Mouse (Mus musculus) left cerebral cortex, adult 6 months (tissue): ENCODE results near the gene Hist1h4b. TPM values are rescaled to one million over a fixed set of nuclear protein-coding genes. Genes with fewer than 3 reads are reported as not detected.

Experiments
- long read RNA-seq, 2 experiments: library from polyadenylated mRNA; unstranded; transcript quantifications; one replicate each; pipeline ENCODE4 v2.0.0; 2019 to 2020
- polyA plus RNA-seq: library from polyadenylated mRNA; unstranded; fragments of <200 nt; fragmentation: Nextera tagmentation; gene quantifications from 2 replicates; pipeline ENCODE4 v1.2.3, GENCODE M21; 2021

Gene Hist1h4b
- not detected in 2 replicates for polyA plus RNA-seq
- long read RNA-seq, experiment 1 = 0 reads
- long read RNA-seq, experiment 2 = 0 reads

DNA sequence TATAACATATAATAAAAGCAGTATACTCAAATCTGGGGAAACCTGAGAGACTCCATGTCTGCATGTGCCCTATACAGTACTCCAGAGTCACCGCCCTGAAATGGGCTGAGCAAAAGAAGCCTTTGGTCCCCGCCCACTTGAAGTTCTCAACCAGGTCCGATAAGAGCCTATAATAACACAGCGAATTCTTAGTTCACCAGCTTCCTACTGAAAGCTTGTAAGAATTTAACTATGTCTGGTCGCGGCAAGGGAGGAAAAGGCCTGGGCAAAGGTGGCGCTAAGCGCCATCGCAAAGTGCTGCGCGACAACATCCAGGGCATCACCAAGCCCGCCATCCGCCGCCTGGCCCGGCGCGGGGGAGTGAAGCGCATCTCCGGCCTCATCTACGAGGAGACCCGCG lies at the start of gene Hist1h4b:
Gene Hist1h4b (plus strand): TSS at position 224 of the 400 bp plus-strand sequence.

DNA sequence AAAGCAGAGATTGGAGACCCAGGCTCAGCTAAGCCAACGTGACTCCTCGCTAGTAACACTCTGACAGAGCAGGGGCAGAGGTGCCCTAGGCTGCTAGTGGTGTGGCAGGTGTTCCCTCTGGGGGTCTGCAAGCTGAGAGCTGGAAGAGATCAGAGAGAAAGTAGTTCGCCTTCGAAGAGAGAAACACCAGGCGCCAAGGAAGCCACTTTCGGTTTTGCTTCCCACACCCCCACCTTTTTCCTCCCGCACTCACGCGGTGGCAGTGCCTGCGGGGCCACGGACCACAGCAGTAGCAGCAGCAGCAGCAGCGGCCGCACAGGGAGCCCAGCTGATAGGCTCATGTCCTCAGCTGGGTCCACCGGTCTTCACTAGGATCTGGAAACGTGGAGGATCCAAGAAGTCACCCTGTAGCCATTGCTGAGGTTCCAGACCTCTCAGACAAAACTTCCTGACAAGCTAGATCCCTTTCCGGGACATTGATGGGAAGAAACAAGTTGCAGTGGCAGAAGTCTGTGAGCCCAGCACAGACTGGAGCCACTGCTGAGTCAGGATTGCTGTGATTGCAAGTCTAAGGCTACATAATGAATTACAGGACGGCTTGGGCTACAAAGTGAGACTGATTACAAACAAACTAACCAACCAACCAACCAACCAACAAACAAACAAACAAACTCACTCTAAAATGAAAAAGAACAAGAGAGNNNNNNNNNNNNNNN lies 46.3 kb upstream of the Hist1h4b start, which contains the start of gene Hfe:
Gene Hfe (minus strand): TSS at position 481 of the 716 bp plus-strand sequence.

DNA sequence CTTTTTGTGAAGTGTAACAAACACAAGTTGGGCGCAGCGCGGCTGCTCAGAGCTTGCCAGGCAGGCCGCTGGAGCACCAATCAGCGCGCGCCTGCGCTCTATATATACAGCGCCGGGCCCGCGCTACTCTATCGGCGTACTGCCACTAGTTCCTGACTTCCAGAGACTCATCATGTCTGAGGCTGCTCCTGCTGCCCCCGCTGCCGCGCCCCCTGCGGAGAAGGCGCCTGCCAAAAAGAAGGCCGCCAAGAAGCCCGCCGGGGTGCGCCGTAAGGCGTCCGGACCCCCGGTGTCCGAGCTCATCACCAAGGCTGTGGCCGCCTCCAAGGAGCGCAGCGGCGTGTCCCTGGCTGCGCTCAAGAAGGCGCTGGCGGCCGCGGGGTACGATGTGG lies 18.1 kb upstream of the Hist1h4b start, which contains the start of gene Hist1h1c:
Gene Hist1h1c (plus strand): TSS at position 132 of the 392 bp plus-strand sequence.

DNA sequence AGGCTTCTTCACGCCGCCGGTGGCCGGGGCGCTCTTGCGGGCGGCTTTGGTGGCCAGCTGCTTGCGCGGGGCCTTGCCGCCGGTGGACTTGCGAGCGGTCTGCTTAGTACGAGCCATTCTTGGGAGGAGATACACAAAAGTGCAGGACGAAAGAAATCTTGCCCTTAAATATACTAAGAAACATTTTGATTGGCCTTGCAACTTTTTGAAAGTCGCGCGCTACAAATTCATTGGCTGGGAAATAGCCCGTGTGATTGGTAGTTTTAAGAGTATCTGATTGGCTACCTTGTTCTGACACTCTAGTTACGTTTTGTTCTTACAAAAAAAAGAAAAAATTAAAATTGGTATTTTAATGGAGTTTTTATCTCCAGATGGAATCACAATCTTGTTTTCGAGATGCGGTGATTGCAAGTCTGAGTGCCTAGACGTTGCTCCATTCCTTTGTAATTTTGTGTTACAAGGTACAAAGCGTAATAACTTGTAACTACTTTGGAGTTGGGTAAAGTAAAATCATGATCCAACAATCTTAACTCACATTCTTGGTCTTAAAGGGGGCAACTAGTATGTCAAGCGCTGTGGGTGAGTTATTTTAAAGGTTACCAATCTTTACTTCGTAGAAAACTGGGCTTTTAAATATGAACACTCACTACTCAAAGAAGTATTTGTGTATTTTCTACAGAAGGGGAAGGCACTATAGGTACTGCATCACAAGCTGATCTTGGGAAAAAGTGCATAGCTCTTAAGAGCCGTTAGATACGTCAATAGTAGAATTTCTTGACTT lies 11.2 kb upstream of the Hist1h4b start, which contains the start of gene Hist1h3c:
Gene Hist1h3c (minus strand): TSS at position 222 of the 781 bp plus-strand sequence.

DNA sequence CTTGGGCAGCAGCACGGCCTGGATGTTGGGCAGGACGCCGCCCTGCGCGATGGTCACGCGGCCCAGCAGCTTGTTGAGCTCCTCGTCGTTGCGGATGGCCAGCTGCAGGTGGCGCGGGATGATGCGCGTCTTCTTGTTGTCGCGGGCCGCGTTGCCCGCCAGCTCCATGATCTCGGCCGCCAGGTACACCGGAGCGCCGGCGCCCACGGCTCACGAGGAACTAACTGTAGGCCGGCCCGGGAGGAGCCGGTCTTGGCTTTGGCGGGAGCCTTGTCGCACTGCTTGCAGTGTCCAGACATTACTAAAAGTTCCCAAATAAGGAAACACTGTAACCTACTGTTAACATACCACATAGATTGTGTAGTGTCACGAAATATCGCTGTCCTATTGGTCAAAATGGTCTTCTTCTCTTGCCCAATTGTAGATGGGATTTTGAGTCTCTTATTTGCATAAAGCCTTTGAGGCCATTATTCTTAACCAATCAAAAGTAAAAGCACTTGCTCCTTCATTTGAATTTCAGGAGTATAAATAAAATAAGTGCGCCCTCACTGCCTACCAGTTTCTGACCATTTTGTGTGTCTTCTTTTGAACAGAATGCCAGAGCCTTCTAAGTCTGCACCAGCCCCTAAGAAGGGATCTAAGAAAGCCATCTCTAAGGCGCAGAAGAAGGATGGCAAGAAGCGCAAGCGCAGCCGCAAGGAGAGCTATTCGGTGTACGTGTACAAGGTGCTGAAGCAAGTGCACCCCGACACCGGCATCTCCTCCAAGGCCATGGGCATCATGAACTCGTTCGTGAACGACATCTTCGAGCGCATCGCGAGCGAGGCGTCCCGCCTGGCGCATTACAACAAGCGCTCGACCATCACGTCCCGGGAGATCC lies 10.4 kb upstream of the Hist1h4b start, which contains the start of gene Hist1h2bb:
Gene Hist1h2bb (plus strand): TSS at position 534 of the 880 bp plus-strand sequence.

DNA sequence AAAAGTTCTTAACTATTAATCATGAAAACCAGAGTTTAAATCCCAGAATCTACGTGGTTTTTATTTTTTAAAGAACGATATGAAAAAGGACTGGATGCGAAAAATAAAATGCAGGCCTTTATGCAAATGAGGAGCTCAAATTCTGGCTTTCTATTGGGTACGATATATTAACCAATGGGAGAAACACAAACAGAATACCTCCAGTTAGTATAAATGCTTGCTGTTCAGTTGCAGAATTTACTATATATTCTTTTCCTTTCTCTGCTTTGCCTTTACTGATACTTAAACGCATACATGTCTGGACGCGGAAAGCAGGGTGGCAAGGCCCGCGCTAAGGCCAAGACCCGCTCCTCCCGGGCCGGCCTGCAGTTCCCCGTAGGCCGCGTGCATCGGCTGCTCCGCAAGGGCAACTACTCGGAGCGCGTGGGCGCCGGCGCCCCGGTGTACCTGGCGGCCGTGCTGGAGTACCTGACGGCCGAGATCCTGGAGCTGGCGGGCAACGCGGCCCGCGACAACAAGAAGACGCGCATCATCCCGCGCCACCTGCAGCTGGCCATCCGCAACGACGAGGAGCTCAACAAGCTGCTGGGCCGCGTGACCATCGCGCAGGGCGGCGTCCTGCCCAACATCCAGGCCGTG lies 5.9 kb upstream of the Hist1h4b start, which contains the start of gene Hist1h2ab:
Gene Hist1h2ab (plus strand): TSS at position 288 of the 639 bp plus-strand sequence.

DNA sequence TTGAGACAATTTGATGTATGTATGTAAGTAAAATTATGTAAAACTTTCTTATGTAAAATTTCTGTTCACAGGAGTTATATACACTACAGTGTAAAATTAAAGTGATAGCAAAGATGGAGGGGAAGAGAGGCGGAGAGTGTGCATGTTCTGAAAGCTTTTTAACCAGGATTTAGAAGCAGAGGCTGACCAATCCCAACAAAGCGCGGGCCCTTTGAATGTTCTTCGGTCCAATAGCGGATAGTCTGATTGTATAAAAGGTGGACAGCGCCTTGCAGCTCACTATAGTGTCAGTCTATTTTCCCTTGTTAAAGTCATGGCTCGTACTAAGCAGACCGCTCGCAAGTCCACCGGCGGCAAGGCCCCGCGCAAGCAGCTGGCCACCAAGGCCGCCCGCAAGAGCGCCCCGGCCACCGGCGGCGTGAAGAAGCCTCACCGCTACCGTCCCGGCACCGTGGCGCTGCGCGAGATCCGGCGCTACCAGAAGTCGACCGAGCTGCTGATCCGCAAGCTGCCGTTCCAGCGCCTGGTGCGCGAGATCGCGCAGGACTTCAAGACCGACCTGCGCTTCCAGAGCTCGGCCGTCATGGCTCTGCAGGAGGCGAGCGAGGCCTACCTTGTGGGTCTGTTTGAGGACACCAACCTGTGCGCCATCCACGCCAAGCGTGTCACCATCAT lies 4.6 kb upstream of the Hist1h4b start, which contains the start of gene Hist1h3b:
Gene Hist1h3b (plus strand): TSS at position 201 of the 675 bp plus-strand sequence.

DNA sequence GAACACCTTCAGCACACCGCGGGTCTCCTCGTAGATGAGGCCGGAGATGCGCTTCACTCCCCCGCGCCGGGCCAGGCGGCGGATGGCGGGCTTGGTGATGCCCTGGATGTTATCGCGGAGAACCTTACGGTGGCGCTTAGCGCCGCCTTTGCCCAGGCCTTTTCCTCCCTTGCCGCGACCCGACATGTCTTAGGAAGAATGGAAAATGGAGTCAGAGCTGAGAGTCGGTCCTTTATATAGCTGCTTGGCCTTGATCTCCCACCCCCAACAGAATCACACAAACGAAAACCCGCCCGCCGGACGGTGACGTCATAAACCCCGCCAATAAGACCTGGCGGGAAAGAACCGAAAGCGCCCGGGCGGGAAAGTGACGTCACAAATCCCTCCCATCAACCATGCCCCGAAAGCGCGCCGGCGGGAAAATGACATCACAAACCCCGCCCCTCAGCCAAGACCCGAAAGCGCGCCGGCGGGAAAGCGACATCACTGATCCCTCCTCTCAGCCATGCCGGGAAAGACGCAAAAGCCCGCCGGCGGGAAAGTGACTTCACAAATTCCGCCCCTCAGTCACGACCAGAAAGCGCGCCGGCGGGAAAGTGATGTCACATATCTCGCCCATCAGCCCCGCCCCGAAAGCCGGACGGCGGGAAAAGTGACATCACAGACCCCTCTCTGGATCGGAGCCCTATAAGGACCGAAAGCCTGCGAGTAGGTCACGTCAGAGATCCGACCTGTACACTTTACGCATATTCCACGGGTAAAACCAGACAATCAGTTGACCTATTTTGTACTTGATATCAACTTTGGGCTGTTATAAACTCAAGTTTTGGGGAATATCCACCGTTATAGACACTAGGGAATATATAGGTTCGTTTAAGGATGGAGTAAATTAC lies 4.4 kb downstream of the Hist1h4b start, which contains the start of gene Hist1h4a:
Gene Hist1h4a (minus strand): TSS at position 259 of the 893 bp plus-strand sequence.

DNA sequence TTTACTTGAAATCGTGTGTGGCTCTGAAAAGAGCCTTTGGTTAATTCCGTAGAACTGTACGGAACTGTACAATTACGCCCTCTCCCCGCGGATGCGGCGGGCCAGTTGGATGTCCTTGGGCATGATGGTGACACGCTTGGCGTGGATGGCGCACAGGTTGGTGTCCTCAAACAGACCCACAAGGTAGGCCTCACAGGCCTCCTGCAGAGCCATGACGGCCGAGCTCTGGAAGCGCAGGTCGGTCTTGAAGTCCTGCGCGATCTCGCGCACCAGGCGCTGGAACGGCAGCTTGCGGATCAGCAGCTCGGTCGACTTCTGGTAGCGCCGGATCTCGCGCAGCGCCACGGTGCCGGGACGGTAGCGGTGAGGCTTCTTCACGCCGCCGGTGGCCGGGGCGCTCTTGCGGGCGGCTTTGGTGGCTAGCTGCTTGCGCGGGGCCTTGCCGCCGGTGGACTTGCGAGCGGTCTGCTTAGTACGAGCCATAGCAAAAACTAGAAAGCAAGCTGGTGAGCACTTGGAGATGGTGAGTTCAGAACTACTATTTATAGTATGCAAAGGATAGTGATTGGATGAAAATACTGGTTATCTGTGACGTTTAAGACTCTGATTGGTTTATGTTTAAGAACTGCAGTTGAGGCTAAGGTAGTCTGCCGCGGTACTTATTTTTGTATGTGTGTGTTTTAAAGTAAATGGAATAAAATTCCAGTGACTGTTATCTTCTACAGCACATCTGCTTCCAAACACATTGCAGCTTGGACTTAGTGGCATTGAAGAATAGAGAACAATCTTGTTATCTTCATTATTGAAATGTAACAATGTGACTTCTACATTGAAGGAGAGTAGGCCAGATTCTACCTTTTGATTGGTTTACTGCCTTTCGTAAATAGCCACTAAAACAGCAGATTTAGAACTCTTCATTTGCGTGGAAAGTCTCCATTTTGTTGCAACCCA lies 5.3 kb downstream of the Hist1h4b start, which contains the start of gene Hist1h3a:
Gene Hist1h3a (minus strand): TSS at position 516 of the 951 bp plus-strand sequence.

DNA sequence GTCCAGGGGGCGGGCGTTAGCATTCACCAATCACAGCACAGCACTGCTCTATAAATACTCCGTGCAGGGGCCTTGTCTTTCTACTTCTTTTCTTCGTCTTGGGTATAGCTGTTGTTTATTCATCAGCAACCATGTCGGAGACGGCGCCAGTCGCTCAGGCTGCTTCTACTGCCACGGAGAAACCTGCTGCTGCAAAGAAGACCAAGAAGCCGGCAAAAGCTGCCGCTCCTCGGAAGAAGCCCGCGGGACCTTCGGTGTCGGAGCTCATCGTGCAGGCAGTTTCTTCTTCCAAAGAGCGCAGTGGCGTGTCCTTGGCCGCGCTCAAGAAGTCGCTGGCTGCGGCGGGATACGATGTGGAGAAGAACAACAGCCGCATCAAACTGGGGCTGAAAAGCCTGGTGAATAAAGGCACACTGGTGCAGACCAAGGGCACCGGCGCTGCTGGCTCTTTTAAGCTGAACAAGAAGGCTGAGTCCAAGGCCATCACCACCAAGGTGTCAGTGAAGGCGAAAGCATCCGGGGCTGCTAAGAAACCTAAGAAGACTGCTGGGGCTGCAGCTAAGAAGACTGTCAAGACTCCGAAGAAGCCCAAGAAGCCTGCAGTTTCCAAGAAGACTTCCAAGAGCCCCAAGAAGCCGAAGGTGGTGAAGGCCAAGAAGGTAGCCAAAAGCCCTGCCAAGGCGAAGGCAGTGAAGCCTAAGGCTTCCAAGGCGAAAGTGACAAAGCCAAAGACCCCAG lies 6.9 kb downstream of the Hist1h4b start, which contains the start of gene Hist1h1a:
Gene Hist1h1a (plus strand): TSS at position 81 of the 738 bp plus-strand sequence.

DNA sequence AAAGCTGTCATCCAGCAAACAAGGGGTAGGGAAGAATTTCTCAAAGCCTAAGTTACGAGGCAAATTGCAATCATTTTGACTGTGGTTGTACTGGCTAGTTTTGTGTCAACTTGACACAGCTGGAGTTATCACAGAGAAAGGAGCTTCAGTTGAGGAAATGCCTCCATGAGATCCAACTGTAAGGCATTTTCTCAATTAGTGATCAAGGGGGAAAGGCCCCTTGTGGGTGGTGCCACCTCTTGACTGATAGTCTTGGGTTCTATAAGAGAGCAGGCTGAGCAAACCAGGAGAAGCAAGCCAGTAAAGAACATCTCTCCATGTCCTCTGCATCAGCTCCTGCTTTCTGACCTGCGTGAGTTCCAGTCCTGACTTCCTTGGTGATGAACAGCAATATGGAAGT lies 12.8 kb downstream of the Hist1h4b start, which contains the start of gene Trim38:
Gene Trim38 (plus strand): TSS at position 301 of the 400 bp plus-strand sequence.

DNA sequence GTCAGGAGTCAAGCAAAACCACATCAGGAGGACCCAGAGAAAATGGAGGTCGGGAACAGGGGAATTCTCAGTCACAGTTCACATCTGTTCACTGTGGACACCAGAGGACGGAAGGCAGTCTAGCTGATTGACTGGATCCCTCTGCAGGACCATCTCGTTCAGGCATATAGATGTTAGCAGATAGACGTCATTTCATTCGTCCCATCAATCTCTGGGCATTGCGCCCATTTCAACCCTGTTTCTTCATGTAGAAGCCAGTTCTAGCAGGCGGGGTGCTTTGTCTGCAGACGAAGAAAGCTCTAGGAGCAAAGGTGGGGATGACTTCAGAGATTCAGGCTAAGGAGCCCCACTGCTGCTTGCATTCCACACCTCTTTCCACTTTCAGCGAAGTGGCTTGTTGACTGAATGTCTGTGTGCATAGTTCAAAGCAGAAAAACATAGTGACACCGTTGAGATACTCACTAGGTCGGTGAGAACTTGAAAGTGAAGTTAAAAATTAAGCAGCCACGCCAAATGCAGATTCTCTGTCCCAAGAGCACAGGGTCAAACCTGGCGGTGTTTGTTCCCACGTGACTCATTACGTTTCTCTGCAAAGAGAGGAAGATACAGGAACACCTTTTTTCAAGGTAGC lies 49.7 kb downstream of the Hist1h4b start, which contains the start of gene Slc17a2:
Gene Slc17a2 (plus strand): TSS at position 572 of the 631 bp plus-strand sequence.

